Mouse (Mus musculus): ENCODE measurements around the gene Gnai2.

Gnai2 gene

DNA sequence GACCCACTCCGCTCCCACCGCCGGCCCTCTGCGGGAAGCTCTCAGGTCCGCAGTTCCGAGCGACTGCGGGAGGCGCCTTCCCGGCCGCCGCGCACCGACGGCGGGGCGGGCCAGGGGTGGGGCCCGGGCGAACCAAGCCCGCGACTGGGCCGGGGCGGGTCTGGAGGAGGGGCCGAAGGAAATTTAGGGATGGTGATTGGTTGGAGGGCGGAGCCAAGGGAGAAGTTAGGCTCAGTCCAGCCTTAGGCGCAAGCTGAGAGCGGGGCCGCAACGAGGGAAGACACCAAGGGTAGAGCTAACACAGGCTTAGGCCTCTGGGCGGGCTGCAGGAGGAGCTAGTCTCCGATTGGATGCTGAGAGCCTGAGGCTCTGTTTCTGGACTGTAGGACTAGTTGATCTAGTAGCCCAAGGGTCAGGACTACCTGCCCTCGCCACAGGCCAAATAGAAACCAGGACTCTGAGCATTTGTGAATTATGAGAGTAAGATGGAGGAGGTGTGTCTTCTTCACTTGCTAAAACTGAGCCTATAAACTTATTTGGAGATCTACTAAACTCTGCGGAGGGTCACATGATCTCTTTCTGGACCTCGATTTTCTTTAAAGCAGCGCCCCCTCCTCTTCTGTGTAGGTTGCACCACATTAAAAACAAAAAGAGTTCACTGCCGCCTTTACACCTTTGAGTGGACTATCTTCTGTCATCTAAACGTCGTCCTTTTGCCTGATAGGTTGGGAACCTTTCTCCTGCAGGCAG, at the start of gene Gnai2:
TSS of gene Gnai2 (minus strand) at position 89 of the 750 bp plus-strand sequence.
- DNase-seq (ENCODE audit: low spot score): peak; percentile 99

DNA sequence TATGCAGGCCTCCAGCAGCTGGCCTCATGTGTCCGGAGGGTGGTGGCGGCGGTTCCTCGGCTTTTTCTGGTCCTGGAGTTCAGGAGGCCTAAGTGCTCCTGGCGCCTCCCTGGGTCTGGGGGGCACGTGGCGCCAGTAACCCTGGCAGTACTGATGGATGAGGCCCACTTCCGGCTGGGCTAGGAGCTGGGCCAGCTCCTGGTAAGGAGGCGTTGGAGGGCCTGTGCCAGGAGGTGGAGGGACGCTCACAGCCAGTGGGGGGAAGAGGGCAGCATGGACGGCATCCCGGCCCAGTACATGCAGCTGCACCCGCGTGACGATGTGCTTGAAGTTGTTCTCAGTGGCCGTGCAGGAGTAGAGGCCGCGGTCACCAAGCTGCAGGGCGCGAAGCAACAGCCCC, 47.2 kb upstream of the Gnai2 start:
- no peak for DNase-seq (ENCODE audit: low spot score)

DNA sequence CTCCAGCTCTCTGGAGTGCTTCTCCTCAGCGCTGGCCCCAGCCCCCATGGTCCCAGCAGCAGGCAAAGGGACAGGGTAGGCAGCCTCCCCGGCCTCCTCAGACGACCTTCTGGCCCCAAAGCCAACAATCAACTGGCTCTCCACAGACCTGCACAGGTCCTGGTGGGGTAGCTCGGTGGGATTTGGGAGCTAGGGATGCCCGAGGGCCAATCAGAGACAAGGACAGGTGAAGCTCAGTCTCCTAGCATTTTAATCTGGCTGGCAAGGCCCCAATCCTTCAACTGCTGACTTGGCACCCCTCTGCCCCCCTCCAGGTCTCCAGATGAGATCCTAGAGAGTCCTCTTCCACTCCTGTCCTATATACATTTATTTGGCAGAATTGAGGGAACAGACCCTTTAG, 44.3 kb upstream of the Gnai2 start, which contains the start of gene Gnat1:
TSS of gene Gnat1 (minus strand) at position 212 of the 400 bp plus-strand sequence.
- DNase-seq (ENCODE audit: low spot score): no peak

DNA sequence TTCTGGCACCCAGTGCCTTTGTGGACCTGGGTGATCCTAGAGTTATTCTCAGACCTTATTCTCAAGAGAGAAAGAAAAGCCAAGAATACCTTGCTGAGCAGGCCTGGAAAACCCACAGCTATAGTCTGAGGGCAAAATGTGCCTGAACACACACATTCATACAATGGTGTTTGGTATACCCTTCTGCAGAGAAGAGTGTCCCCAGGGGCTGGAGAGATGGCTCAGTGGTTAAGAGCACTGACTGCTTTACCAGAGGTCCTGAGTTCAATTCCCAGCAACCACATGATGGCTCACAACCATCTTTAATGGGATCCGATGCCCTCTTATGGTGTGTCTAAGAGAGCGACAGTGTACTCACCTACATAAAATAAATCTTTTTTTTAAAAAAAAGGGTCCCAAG, 43.7 kb upstream of the Gnai2 start:
- DNase-seq (ENCODE audit: low spot score): no peak

DNA sequence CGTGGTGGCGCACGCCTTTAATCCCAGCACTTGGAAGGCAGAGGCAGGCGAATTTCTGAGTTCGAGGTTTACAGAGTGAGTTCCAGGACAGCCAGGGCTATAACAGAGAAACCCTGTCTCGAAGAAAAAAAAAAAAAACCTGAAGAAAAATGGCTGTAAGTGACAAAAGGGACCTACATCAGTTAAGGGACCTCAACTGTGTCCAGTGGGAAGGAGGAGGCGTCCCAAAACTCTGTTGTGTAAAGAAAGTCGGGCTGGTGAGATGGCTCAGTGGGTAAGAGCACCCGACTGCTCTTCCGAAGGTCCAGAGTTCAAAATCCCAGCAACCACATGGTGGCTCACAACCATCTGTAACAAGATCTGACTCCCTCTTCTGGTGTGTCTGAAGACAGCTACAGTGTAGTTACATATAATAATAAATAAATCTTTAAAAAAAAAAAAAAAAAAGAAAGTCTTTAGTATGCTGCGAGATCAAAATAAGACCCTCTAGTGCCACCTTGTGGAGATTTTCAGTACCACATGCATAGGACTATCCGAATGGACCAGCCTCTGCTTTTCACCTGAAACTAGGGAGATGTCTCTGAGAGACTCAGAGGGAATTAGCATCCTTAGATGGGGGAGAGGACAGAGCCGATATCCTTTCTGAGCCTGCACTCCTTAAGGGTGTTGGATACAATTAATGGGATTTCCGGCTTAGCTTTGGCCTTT, 42.8 kb upstream of the Gnai2 start:
- peak; percentile 89 for DNase-seq (ENCODE audit: low spot score)

DNA sequence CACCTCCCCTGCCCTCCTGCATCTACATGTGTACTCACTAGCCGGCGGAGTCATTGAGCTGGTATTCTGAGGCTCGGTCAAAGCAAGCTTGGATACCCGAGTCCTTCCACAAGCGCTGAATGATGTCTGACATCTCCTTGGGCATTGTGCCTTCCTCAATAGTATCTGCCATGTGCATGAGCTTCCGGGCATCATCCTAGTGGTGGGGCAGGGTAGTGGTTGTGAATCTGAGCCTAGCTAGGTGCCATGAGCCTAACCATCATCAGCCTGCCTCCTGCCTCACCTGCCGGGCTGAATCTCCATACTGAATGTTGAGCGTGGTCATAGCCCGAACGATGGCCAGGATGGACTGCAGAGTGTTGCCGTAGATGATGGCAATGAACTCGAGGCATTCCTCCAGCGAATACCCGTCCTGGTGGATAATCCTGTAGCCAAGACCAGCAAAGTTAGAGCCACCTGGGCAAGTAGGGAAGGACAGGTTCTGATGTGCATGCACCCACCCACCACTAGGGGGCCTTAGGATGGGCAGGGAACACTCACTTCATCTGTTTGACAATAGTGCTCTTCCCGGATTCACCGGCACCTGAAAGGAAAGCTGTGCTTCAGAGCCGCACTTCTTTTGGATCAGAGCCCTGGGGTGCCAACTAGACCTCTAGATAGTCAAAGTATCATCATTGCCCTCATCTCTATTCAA, 42.1 kb upstream of the Gnai2 start:
- DNase-seq (ENCODE audit: low spot score): peak; percentile 72

DNA sequence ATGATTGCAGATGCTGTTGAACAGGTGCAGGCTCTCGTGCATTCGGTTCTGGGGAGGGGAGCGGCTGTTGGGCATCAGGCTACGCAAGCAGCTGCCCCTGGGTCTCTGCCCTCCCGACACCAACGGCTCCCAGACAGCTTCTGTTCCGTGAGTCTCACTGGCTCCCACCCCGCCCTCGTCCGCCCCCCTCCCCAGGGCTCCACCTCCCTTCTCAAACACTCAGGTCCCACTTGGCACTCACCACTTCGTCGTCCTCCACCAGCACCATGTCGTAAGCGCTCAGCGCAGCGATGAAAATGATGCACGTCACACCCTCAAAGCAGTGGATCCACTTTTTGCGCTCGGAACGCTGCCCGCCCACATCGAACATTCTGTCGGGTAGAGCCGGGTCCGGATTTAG, 41.1 kb upstream of the Gnai2 start:
- no peak for DNase-seq (ENCODE audit: low spot score)

DNA sequence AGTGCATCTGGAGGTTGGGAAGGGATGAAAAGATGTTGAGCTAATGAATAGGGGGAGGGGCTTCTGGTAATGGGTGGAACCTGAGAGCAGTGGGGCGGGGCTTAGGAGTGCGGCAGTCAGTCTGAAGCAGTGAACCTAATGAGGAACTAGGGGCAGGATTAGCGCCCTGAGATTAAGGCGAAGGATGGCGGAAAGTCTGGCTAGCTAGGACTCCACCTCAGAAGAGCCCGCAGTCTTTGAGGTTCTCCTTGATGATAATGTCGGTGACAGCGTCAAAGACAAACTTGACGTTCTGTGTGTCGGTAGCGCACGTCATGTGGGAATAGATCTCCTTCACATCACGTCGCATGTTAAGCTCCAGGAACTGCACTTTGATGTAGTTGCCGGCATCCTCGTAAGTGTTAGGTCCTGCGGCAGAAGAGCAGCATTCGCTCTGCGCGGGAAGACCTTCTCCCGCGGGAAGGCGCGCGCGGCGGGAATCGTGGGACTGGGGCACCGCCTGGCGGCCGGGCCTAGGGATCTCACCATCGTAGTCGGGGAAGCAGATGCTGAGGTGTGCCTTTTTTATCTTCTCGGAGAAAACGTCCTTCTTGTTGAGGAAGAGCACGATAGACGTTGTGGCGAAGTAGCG, 40.6 kb upstream of the Gnai2 start:
- DNase-seq (ENCODE audit: low spot score): peak; percentile 86

DNA sequence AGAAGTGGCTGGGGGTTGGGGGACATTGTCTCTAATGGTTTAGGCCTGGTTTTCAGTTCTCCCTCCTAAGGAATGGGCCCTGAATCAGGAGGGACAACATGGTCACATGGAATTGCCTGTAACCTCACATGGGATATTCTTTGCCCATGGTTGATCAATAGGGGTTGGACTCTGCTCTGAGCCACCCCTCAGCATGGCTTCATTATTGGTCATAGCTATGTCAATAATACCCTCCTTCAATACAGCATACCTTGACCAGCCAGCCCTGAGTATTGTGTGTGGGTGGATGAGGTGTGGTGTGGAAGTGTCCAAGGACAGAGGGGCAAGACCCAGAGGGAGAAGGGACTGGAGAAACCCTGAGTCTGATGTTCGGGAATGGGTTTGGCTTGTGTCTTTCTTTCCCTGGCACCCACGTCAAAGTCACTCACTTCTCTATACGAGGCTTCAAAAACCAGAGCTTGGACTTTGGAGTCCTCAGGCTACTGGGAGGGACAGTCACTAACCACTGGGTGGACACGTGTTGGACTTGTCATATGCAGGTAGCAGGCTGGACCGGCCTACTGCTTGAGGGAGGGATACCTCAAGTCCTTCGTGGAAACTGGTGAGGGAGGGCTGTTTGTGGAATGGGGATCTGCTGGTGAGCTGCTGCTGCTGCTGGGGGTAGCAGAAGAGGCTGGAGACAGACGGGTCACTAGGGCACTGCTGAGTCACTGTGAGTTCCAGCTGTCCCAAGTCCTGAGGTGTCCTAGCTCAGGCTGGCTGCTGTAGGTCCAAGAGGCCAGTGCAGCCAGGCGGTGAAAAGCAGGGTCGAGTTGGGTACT, 39.7 kb upstream of the Gnai2 start:
- no peak for DNase-seq (ENCODE audit: low spot score)

DNA sequence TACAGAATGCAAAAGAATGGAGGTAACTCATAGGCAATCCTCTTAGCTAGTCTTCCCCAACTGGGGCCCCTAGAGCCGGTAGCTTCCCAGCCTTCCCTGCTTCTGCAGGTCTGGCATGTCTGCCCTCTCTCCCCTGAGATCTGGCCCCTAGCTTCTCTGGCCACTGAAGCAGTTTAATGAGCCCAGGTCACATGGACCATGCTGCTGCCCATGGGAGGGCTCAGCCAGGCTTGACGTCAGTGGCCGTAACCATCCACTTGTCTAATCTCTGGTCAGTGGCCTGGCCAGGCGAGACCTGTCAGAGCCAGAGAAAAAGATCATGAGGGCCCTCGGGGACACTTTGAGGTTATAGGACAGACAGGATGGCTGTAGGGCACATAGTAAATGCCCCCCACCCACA, 35.1 kb upstream of the Gnai2 start:
- no peak for DNase-seq (ENCODE audit: low spot score)

DNA sequence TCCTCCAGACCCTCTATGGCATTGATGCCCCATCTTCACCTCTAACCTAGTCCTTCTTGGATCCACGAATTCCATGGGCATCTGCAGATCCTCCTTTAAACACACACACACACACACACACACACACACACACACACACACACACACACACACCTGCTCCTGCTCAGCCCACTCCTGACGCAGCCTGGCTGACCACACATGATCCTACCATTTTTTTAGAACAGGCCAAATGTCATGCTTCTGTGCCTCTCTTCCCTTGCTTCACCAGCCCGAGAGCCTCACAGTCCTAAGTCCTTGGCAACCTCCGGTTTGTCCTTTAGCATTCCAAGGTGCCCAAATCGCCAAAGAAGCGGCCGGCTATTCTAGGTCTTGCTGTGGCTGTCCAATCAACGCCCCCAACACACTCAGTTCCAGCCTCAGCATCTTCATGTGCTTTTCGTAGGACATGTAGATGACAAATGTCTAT, 34.3 kb upstream of the Gnai2 start, which contains the start of gene Slc38a3:
TSS of gene Slc38a3 (minus strand) at position 51 of the 466 bp plus-strand sequence.
- no peak for DNase-seq (ENCODE audit: low spot score)

DNA sequence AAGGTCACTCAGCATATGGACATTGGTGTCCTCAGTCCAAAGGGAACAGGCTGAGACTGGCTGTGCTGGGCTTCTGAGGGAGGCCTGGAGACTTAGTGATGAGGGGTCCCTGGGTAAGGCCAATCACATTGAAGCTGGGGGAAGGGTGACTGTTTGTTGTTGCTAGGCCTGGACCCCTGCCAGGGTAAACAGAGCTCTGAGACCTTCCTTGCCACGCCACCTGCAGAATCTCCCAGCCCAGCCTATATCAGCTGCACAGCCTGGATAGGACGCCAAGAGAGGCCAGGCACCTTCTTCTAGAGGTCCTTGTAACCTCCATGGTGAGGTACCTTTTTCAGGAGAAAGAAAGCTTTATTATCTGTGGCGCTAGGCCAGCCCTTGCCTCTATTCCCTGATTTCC, 33.7 kb upstream of the Gnai2 start:
- no peak for DNase-seq (ENCODE audit: low spot score)

DNA sequence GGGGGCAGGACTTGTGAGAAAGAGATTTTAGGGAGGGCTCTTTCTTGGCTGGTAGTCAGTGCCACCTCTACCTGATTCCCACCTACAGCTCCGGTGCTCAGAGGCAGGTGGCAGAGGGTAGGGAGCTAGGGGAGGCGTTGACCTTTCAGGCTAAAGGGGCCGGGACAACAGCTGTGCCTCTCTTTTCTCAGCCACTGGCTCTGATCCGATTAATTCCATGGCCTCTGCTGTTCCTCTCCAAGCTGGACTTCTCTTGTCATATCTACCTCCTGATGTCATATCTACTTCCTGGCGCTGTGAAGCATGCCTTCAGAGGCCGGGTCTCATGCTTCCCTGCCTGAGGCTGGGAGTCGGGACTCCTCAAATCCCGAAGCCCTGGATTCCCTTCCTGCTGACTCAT, 32.8 kb upstream of the Gnai2 start:
- no peak for DNase-seq (ENCODE audit: low spot score)

DNA sequence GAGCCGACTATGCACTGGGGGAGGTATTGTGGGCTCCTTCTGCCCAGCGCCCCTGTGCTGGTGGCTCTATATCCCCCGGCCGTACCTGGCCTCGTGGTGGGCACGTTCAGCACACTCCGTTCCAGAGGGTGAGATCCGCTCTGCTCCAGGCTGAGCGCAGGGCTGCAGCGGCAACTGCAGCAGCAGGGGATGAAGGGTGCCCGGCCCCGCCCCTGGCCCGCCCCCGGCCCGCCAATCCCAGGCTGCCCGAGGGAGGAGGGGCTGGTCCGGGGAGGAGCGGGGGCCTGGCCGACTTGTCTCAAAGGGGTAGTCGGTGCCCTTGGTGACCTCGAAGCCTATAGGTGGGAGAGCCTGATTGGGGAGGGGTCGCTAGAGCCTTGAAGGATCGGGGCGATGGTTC, 32.1 kb upstream of the Gnai2 start:
- peak; percentile 86 for DNase-seq (ENCODE audit: low spot score)

DNA sequence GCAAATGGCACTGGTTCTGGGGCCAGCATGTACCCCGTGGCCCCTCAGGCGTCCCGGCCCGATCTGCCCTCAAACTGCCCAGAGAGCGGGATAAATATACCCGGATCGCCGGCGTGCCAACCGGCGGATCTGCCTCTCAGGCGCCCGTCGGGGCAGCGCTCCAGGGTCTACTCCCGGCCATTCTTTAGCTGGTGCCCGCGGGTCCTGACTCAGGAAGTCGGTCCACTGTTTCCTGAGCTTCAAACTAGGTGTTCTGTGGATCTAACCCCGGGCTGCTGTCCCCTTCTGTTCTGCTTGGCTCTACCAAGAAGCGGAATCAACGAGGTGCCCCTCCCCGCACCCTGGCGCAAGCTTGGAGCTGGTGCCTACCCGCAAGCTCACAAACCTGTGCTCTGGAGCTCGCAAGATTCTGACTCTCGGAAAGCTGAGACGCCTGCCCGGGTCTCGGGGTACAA, 31.6 kb upstream of the Gnai2 start:
- peak; percentile 51 for DNase-seq (ENCODE audit: low spot score)

DNA sequence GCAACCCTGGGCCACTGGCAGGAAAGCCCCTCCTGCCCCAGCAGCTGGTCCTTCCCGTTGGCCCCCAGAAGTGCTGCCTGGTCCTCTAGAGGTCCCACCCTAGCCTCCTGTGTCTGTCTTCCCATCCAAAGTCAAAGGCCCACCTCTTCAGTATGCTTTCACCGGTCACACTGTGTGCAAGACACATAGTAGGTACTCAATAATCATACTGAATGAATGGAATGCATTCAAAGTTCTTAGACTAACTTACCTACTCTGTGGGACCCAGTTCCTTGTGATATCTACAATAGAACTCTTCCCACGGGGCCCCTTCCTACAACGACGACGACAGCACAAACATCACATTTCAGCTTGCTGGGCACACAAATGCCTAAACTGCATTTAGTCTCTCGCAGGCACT, 30.1 kb upstream of the Gnai2 start:
- DNase-seq (ENCODE audit: low spot score): no peak

DNA sequence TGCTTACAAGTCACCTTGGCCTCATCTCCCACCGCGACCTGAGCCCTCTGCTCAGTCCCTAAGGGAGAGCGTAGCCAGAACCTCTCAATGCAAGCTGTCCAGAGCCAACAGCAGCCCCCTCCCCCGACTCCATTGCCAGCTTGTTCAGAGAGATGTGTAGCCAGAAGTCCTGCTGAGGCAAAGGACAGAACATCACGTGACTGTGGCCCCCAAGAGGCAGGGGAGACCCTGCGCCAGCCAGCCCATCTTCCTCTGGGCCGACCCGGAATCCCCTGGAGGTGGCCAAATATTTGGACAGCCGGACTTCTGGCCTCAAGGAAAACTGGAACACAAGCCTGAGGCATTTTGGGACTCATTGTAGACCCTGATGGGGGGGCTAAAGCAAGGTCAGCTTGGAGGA, 28.4 kb upstream of the Gnai2 start:
- DNase-seq (ENCODE audit: low spot score): no peak

DNA sequence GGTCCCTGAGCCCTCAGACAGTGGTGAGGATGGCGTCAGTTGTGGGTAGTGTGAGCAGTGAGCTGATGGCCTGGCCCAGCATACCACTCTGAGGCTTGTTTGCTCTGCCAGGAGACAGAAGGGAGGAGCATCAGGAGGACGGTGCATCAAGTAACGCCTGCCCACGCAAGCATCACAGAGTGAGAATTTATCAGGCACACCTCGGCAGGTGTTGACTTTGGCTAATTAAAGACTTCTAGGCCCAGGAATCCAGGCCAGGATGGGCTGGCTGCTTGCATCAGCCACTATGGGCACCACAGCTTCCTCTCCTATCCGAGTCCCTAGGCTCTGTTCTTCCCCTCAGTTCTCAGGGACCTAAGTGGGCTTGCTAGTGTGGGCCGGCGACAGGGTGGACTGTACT, 27.2 kb upstream of the Gnai2 start:
- no peak for DNase-seq (ENCODE audit: low spot score)

DNA sequence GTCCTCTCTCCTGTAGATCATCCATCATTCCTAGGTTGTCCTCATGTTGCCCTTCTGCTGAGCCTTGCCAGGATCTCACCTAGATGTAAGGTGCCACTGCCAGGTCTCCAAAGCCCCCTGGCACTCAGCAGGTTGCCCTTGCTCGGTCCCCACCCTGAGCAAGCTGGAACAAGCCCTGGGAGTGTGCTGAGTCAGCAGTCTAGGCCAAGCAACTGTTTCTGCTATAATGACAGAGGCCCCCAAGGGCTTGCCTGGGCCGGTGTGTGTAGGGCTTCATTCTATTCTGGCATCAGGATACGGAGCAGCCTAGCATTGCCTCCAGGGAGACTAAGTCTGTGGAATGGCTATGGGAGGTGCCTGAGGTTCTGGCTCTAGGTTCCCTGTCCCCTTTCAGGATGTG, 25.6 kb upstream of the Gnai2 start:
- no peak for DNase-seq (ENCODE audit: low spot score)

DNA sequence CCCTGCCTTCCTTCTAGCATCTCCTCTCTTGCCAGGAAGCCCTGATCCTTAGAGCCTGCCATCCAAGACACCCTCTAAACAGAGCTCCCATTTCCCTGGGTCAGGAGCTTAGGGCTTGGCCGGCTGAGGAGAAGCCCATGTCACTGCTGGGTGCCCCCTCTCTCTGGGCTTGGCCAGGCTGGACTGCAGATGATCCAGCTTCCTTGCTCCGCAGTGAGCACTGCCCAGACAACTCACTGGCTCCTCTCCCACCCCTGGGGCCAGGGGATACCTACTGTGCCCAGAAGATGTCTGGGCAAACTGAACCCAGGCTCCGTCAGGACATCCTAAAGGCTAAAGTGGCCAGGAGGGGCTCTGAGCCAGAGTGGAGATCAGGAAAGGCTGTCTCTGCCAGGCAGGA, 24.8 kb upstream of the Gnai2 start:
- DNase-seq (ENCODE audit: low spot score): no peak

DNA sequence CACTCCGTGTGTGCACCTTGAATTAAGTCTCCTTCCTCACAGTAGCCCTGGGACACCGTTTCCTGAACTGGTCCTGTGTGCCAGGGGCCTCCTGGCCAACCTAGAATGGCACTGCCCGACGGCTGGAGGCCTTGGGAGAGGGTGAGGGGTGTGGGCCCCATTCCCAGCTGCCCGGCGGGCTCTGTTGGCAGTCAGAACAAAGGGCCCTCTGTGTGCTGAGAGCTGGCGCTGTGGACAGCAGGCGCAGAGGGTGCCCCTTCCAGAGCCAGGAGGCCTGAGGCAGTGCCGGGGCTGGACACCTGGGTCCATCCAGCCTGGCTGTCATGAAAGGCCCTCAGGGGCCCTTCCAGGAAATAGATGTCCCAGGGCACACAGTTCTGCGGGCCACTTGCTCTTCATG, 24.4 kb upstream of the Gnai2 start:
- no peak for DNase-seq (ENCODE audit: low spot score)
